Mouse (Mus musculus) testis, postnatal 10 days (tissue): Measurements from ENCODE around the gene Rnf133.

Experiments used
- DNase-seq: peaks from one replicate; pipeline ENCODE4 v3.0.0; 2021; ENCODE audit warnings: low spot score

Gene Rnf133

DNA sequence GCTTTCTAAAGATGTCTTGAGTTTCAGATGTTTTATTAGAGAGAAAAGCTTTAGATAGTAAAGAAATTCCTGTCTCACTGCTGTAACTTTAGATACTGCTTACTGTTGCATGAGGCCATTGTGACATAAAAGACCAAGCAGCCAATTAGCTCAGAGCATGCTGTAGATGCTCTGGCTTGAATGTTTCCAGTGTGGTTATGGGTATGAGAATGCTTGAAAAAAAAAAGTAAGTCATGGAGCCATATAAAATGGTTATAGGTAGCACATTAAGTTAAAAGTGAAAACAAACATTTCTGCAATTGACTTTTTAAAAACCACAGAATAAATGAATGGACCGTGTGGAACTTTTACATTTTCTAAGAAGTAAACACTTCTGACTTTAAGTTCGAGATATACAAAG is at the start of gene Rnf133:
TSS of gene Rnf133 (minus strand) at position 101 of the 400 bp plus-strand sequence.
- no peak for DNase-seq

GRCm38 (mm10) chr6:23678172-23678571 is 28.1 kb upstream of the Rnf133 start:
- no peak for DNase-seq

DNA sequence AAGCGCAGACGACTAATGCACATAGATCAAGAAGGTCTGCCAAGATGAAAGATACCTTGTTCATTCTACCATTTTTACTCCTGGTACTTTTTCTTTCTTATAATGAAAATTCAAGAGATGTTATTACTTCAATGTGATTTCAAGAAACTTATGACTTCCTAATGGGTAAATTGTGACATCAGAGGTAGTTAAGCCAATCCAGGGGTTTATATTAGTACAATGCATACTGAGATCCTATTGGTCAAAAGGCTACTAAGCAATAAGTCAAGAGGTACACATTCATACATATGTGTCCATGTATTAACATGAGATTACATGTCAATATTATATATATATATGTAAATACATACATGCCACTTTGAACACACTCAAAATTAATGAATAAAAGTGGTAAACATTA is 4.9 kb upstream of the Rnf133 start, which contains the start of gene Rnf148:
TSS of gene Rnf148 (minus strand) at position 101 of the 400 bp plus-strand sequence.
- no peak for DNase-seq

- DNase-seq = no peak
These were observed 1.4 kb downstream of the Rnf133 start for GRCm38 (mm10) chr6:23648732-23649131.

- peak; percentile 47 for DNase-seq
These were observed 2.4 kb downstream of the Rnf133 start for GRCm38 (mm10) chr6:23647627-23648247.

GRCm38 (mm10) chr6:23637081-23637480 is 13.0 kb downstream of the Rnf133 start:
- DNase-seq = no peak

DNA sequence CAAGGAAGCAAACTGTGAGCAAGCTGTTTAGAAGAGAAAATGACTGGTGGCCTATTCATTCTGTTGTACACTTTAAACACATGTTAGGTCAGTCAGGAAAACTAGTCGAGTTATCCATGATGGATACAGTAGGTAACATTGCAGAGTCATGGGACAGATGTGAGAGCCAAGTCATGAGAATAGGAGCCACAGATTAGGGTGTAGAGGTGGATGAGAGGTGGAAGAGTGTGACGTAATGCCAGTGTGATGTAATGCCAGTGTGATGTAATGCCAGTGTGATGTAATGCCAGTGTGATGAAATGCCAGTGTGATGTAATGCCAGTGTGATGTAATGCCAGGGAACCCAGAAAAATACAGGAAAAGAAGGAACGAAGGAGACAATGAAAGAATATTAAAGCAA is 14.9 kb downstream of the Rnf133 start:
- no peak for DNase-seq

GRCm38 (mm10) chr6:23634016-23634415 is 16.1 kb downstream of the Rnf133 start:
- DNase-seq = no peak

DNA sequence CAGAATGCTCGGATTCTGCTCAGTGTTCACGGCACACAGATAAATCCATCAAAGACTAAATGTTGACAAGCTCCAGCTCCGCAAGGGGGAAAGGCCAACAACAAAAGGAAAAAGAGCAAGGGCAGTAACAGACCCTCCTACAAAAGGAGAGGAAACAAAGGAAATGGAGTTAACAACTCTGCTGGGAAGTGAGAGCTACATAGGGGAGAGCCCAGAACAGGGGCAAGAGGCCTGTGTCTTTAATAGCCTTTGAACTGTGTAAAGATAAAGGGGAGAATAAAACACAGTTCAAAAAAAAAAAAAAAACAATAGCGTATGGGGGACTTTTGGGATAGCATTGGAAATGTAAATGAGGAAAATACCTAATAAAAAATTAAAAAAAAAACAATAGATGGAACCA is 19.6 kb downstream of the Rnf133 start:
- no peak for DNase-seq
